Mouse (Mus musculus): ENCODE data around the gene Olfr161.
"Not testable (repeated sequence)": the region's sequence is repeated elsewhere in the genome, so short reads cannot be mapped to it uniquely, and the experiment has no call there.

Olfr161 gene

GRCm38 (mm10) chr16:3590691-3591090 is at the start of gene Olfr161:
Gene Olfr161 (plus strand): TSS chr16:3591042.
- no peak for DNase-seq

DNA sequence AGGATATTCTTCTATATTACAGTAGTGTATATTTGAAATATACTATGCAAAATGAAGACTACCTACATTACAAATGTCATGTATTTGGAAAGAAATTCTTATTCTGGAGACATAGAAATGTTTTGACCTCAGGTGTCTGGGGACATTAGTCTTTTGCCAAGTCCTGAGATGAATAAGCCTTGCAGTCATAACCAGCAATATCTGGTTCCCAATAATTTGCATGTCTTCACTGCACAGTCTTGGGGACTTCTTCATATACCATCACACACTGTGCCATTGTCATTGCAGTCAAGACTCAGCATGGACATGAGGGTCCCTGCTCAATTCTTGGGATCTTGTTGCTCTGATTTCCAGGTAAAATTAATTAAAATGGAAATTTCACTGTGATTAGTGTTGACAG is 27.3 kb upstream of the Olfr161 start:
- DNase-seq, result no peak

DNA sequence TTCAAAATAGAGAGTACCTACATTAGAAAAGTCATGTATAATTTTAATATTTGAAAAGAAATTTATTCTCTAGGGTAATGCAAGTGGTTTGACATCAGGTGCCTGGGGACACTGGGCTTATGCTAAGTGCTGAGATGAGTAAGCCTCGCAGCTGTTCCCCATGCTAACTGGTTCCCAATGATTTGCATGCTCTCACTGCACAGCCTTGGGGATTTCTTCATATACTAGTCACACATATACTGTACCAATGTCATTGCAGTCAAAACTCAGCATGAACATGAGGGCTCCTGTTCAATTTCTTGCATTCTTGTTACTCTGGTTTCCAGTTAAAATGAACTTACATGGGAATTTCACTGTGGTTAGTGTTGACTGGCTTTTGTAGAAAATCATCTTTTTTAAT is 13.2 kb upstream of the Olfr161 start:
- DNase-seq, result not testable (repeated sequence)

DNA sequence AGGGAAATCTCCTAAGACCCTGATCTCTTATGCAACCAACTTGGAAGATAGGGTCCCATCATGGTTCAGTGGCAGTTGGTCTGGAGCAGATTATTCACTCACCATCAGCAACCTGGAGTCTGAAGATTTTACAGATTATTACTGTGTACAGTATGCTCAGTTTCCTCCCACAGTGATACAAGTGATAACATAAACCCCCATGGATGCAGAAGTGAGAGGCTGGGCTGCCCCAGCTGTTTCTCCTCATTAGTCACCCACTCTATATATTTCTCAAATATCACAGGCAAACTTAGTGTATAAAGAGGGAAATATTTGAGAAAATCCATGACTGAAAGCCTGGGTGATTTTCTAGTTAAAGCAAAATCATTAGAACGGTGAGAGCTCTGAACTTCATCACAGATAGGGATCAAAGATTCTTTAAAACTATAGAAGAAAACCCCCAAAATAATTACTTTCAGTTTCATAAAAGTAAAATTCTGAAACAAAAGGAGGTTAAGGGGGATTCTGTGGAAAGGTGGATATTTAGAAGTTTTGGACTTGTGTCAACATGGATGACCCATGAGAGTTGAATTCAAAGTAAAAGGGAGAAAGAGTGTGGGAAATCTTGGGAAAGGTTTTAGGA is 12.5 kb upstream of the Olfr161 start:
- DNase-seq, result not testable (repeated sequence)

GRCm38 (mm10) chr16:3631376-3631775 is 40.5 kb downstream of the Olfr161 start:
- DNase-seq, result not testable (repeated sequence)

DNA sequence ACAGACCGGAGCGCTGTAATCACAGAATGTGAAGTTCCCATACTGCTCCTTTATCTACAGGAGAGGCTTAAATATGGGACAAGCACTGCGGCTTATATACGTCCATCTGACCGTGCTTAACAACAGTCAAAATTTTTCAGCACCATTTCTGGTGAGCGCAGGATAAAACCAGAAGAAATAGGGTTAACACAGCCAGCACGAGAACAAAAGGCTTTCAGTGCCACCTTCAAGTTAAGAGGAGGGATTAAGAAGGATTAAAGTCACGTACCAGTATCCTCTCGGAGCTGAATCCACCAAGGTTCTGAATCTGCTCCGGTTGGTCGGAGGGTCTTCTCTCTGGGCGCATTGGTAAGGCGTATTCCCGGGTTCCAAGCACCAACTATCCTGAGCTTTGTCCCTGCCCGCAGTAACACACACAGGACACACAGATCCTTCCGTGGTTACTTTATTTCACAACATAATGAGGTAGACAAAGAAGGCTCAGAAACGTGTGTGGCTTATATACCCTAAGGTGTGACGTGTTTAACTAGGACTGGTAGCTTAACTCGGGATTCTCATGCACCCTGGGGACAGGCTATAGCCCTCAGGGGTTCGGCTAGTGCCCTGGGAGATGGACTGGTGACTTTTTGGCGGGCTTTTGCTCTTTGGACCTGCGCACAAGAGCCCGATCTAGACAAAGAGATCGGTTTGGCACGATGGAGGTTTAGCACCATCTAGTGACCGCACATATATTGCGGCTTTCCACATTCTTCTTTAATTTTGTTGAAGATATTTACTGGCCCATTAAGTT is 41.9 kb downstream of the Olfr161 start:
- not testable (repeated sequence) for DNase-seq

Measured in kidney, adult 11 months (tissue).